Mouse (Mus musculus) hindbrain, postnatal 0 days (tissue): ENCODE data around the gene Pgap3. TPM values are rescaled to one million over a fixed set of nuclear protein-coding genes. Genes with fewer than 3 reads are reported as not detected.

Experiments used
- ATAC-seq: fragments of 200-750 bp; cut with Nextera tagmentation; 2 replicates; pipeline ENCODE4 v1.8.0; 2017; ENCODE audit warnings: mild to moderate bottlenecking, moderate TSS enrichment, moderate library complexity
- DNase-seq: peaks from one replicate; pipeline ENCODE4 v3.0.0-alpha.2; 2015; ENCODE audit warnings: low spot score
- H3K27ac ChIP-seq: fragments of 300-500 bp; sonication (generic); 2 replicates; pipeline ENCODE4 v1.5.1; 2014; ENCODE audit warnings: mild to moderate bottlenecking
- H3K27me3 ChIP-seq: fragments of 300-500 bp; sonication (generic); 2 replicates; pipeline ENCODE4 v1.6.1; 2014; ENCODE audit warnings: low read length, mixed read lengths; ENCODE audit not compliant: insufficient read depth
- H3K36me3 ChIP-seq: fragments of 300-500 bp; sonication (generic); 2 replicates; pipeline ENCODE4 v1.6.1; 2014; ENCODE audit warnings: low read length, mixed read lengths; ENCODE audit not compliant: insufficient read depth
- H3K4me1 ChIP-seq: fragments of 300-500 bp; sonication (generic); 2 replicates; pipeline ENCODE4 v1.6.1; 2014; ENCODE audit warnings: antibody characterized with exemption, low read length, mixed read lengths; ENCODE audit not compliant: insufficient read depth
- H3K4me2 ChIP-seq: fragments of 300-500 bp; sonication (generic); 2 replicates; pipeline ENCODE4 v1.6.1; 2014; ENCODE audit warnings: low read depth, mild to moderate bottlenecking, low read length, moderate library complexity, mixed read lengths
- H3K4me3 ChIP-seq: fragments of 300-500 bp; sonication (generic); 2 replicates; pipeline ENCODE4 v1.5.1; 2014; ENCODE audit warnings: low read length
- H3K9ac ChIP-seq: fragments of 300-500 bp; sonication (generic); replicated peaks from 2 replicates; pipeline ENCODE4 v1.6.1; 2014; ENCODE audit warnings: mild to moderate bottlenecking, low read length, moderate library complexity, mixed read lengths
- H3K9me3 ChIP-seq: fragments of 300-500 bp; sonication (generic); 2 replicates; pipeline ENCODE4 v1.6.1; 2016; ENCODE audit warnings: low read length, mixed read lengths
- CTCF ChIP-seq: IDR thresholded peaks from 2 replicates; pipeline ENCODE4 v1.5.1; 2016; ENCODE audit warnings: antibody characterized with exemption, control low read depth, low read depth
- WGBS: fragments of 180-500 bp; shearing (Covaris S2); extraction: QIAGEN DNeasy Blood & Tissue Kit; methylation state at CpG from one replicate; pipeline ENCODE4 v1.1.7; 2014; 5-methylcytosine and 5-hydroxymethylcytosine counted together
- polyA plus RNA-seq: library from polyadenylated mRNA; unstranded; fragments of >200 nt; fragmentation: Nextera tagmentation; extraction: Ambion mirVana; gene quantifications from 2 replicates; pipeline ENCODE4 v1.2.1, GENCODE M21; 2015
- total RNA-seq: library from RNA; depleted of rRNA; stranded (reverse); fragments of >200 nt; gene quantifications from 2 replicates; pipeline ENCODE4 v1.2.3, GENCODE M21; 2014

Gene Pgap3
- total and polyA plus RNA-seq, 2 experiments from 2014 or later: 9.2 to 12.0 TPM

DNA sequence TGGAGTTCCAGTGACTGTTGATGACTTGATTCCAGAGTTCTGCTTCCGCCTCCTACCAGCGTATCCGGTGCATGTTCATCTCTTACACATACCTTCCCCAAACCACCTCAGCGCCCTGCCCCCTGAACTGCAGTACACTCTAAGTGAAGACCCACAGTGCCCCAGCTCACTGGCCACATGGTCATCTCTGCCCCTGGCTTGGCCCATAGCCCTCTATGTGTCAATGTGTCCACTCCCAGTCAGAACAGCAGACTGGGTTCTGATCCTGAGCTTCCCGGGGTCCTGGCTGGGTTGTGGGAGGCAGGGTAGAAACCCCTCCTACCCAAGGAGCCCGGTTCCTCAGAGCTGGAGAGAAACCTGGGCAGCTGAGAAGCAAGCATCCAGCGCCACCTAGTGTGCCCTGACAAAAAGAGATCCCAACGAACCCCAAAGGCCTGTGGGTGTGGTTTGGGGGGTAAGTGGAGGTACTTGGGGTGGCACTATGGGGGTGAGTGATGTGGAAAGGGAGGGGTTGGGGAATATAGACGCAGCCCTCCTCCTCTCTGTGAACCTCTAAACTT, 11.0 kb downstream of the Pgap3 start:
- H3K9me3 ChIP-seq: no peaks in the 10 kb centered on the region
- 34% methylated on average over 9 of the region's 9 CpGs for WGBS
- ATAC-seq: 0 out of 2 replicates have a peak, but pooled peaks have one; percentile 10
- peaks cover 5% of the 10 kb centered on the region; the same call in 1 of the 2 replicates for H3K27me3 ChIP-seq
- H3K27ac ChIP-seq: no peak overlapping the region
- H3K9ac ChIP-seq: no peak overlapping the region
- peak; percentile 77 for DNase-seq
- no peak overlapping the region for H3K4me3 ChIP-seq
- no peak overlapping the region for H3K4me2 ChIP-seq
- TF ChIP-seq CTCF: peak; percentile 74
- no peaks in the 10 kb centered on the region; the same call in 1 of the 2 replicates for H3K4me1 ChIP-seq
- no peaks in the 10 kb centered on the region for H3K36me3 ChIP-seq

DNA sequence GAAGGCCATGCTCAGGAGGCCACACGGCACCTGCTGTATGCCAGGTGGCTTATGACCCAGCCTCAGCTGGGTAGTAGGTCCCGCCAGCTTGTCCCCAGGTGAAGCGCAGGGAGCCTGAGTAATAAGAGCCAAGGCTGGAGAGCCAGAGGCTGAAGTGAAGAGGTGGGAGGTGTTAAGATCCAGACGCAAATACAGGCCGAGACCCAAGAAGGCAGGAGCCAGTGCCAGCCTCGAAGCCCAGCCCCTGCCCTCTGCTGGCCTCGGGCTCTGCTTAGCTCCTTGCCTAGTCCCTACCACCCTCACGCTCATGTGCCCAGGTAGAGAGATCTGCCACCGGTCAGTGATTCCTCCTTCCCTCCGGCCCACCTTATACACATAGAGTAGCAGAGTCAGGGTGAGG, 12.0 kb downstream of the Pgap3 start:
- no peak for DNase-seq
- Histone ChIP-seq H3K36me3 (no peaks in the 10 kb centered on the region), H3K9me3 (no peaks in the 10 kb centered on the region), H3K4me2 (no peak overlapping the region), H3K9ac (no peak overlapping the region), H3K4me3 (no peak overlapping the region), H3K27ac (no peak overlapping the region), H3K27me3 (peaks cover 5% of the 10 kb centered on the region; the same call in 1 of the 2 replicates), H3K4me1 (no peaks in the 10 kb centered on the region)
- WGBS: 76% methylated on average over 10 of the region's 10 CpGs
- ATAC-seq: no peak
- TF ChIP-seq CTCF: no peak

DNA sequence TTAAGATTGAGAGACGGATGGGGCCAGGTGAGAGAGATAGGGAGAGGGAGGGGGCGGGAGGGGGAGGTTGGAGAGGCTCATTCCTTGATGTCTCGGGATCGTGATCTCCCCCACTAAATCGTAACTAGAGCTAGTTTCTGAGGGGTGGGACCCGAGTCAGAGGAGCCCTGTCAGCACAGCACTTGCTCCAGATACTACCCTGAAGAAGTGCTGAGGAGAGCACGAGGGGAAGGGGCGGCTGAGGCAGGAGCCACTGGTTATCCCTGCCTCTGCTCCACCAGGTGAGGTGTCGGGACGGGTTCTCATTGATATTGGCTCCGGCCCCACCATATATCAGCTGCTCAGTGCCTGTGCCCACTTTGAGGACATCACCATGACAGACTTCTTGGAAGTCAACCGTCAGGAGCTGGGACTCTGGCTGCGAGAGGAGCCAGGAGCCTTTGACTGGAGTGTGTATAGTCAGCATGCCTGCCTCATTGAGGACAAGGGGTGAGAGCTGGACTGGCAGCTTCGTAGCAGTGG, 13.2 kb downstream of the Pgap3 start:
- Histone ChIP-seq H3K27ac (no peak overlapping the region), H3K9me3 (no peaks in the 10 kb centered on the region), H3K36me3 (no peaks in the 10 kb centered on the region), H3K4me2 (no peak overlapping the region), H3K4me3 (no peak overlapping the region), H3K9ac (no peak overlapping the region), H3K4me1 (no peaks in the 10 kb centered on the region), H3K27me3 (peaks cover 5% of the 10 kb centered on the region; the same call in 1 of the 2 replicates)
- WGBS: 60% methylated on average over 14 of the region's 14 CpGs
- DNase-seq (no peak), ATAC-seq (no peak)
- no peak for TF ChIP-seq CTCF

DNA sequence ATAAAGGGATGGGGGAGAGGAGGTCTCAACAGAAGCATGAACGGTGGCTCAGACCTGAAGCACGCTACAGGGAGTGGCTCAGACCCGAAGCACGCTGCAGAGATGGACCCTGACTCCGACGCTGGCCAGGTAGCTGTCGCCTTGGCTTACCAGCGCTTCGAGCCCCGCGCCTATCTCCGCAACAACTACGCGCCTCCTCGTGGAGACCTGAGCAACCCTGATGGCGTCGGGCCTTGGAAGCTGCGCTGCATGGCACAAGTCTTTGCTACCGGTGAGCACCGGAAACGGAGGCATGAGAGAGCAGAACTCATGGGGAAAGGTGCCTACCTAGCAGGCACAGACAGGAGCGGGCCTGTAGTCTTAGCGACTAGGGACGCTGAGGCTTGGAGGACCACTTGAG, 13.7 kb downstream of the Pgap3 start:
- Histone ChIP-seq H3K36me3 (no peaks in the 10 kb centered on the region), H3K4me1 (no peaks in the 10 kb centered on the region), H3K9ac (no peak overlapping the region), H3K4me3 (no peak overlapping the region), H3K27me3 (peaks cover 5% of the 10 kb centered on the region; the same call in 1 of the 2 replicates), H3K27ac (no peak overlapping the region), H3K4me2 (no peak overlapping the region), H3K9me3 (no peaks in the 10 kb centered on the region)
- no peak for ATAC-seq
- WGBS: 21% methylated on average over 24 of the region's 24 CpGs
- TF ChIP-seq CTCF: peak; percentile 25; the same call in 1 of the 2 replicates
- DNase-seq: no peak

DNA sequence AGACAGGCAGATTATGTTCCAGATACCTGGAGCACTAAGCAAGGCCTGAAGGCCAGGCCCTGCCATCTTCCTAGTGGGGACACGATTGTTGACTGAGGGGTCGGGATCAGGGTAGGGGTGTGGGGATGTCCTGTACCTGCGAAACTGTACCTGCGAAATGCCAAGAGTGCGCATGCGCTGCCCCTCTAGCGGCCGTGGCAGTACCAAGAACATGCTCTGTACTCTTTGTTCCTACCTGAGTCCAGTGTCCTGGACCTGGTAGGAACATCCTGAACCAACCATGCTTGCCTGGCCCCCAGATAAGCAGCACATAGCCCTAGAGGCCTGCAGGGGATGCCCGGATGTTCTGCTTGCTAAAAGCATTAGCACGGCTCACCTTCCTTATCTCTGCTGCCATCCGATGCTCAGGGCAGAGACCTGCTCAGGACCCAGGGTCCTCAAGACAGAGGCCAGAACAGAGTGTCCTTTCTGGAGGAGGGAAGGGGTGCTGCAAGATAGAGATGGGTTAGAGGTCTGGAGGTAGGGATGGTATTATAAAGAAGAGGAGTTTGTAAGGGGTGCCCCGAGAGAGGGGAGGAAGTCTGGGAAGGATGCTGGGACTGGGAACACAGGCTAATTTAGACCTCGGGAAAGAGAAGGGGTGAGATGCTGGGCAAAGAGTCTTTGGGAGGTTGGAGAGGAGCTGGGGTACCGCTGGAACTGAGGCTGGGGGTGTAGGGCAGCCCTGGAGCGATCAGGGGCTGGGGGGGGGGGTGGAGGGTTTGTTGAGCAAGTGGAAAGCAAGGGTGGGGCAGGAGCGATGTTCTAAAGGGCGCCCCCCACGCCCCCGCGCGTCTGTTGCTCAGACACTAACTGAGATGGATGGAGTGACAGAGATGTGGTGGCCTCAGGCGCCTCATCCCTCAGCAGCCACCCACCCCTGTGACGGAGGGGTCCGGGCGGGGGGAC, 14.4 kb downstream of the Pgap3 start, which contains the start of gene Pnmt:
TSS of gene Pnmt (plus strand) at position 813 of the 948 bp plus-strand sequence.
- no peak within 1 kb of the TSS for H3K9ac ChIP-seq
- ATAC-seq (no peak), DNase-seq (no peak)
- H3K4me1 ChIP-seq: no peaks in the 10 kb centered on the region
- H3K4me2 ChIP-seq: no peak within 1 kb of the TSS
- H3K36me3 ChIP-seq: no peaks in the 10 kb centered on the region
- H3K4me3 ChIP-seq: no peak within 1 kb of the TSS
- no peak for TF ChIP-seq CTCF
- WGBS: 60% methylated on average over 25 of the region's 25 CpGs
- no peaks in the 10 kb centered on the region for H3K9me3 ChIP-seq
- H3K27ac ChIP-seq: no peak within 1 kb of the TSS
- H3K27me3 ChIP-seq: peaks cover 5% of the 10 kb centered on the region; the same call in 1 of the 2 replicates

DNA sequence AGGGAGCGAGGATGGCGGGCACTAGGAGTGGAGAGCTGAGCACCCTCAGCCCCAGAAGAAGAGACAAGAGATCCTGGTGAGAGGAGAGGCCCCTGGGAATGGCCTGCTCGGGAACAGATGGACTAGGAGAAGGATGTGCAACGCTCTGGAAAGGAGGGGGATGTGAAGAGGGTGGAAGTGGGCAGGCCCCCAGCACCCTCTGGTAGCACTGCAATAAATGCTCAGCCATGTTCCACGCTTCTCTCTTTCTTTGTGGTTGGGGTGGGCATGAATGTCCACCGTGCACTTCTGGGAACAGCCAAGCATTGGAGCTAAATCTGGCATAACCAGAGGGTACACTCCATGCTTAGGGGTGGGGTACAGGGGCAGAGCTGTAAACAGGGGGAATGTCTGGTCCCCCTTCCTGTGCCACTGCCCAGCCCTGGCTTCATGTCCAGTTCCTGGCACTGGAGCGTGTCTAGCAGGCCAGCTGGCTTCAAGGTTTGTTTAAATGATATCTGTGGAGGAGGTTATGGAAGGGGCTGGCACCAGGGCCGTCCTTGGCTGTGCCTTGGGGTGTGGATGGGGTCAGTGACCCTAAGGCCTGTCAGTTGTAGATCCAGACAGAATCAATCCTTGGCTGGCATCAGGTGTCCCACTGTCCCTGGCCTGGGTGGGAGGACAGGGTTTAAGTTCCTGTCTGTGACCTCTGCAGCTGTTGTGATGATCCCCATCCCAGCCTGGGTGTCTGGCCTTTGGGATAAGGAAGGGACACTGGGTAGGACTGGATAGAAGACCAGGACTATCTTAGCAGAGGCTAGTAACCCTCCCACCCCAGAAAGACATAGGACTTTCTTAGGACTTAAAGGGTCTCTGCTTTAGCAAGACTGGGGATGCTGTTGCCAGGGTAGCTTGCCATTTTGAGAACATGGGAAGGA, 15.3 kb downstream of the Pgap3 start:
- Histone ChIP-seq H3K9ac (no peak overlapping the region), H3K9me3 (no peaks in the 10 kb centered on the region), H3K27me3 (peaks cover 5% of the 10 kb centered on the region; the same call in 1 of the 2 replicates), H3K4me2 (no peak overlapping the region), H3K27ac (no peak overlapping the region), H3K36me3 (no peaks in the 10 kb centered on the region), H3K4me1 (no peaks in the 10 kb centered on the region), H3K4me3 (no peak overlapping the region)
- 51% methylated on average over 8 of the region's 8 CpGs for WGBS
- no peak for DNase-seq
- ATAC-seq: peak; percentile 28; the same call in 1 of the 2 replicates
- TF ChIP-seq CTCF: no peak
